Mouse (Mus musculus) lung, embryonic 15.5 days (tissue): ENCODE data around the gene Tex52. TPM values are rescaled to one million over a fixed set of nuclear protein-coding genes. Genes with fewer than 3 reads are reported as not detected.

Experiments
- polyA plus RNA-seq: library from polyadenylated mRNA; unstranded; fragments of >200 nt; fragmentation: Nextera tagmentation; extraction: Ambion mirVana; gene quantifications from 2 replicates; pipeline ENCODE4 v1.2.1, GENCODE M21; 2015

The Tex52 gene
- polyA plus RNA-seq, 1 experiment from 2014 or later: 0.22 TPM

Other genes starting within 250 kb of the Tex52 start
- gene Tspan9, start 231.9 kb upstream of the Tex52 start, polyA plus RNA-seq: 128 and 130 TPM in 2 replicates
- 5.1 and 5.6 TPM in 2 replicates for gene Tead4, start 74.6 kb upstream of the Tex52 start, polyA plus RNA-seq
- 16.6 and 21.6 TPM in 2 replicates for gene Tulp3, start 19.6 kb upstream of the Tex52 start, polyA plus RNA-seq
- gene Rhno1, start 12.5 kb upstream of the Tex52 start, polyA plus RNA-seq: 125 TPM in 2 replicates
- 37.7 and 41.1 TPM in 2 replicates for gene Foxm1, start 12.5 kb upstream of the Tex52 start, polyA plus RNA-seq
- not detected in 2 replicates for gene Gm44596, start within 50 bp of the Tex52 start, polyA plus RNA-seq
- 3.0 and 3.7 TPM in 2 replicates for gene Nrip2, start 23.8 kb downstream of the Tex52 start, polyA plus RNA-seq
- 33.4 and 33.7 TPM in 2 replicates for gene Itfg2, start 49.5 kb downstream of the Tex52 start, polyA plus RNA-seq
- gene Fkbp4, start 63.2 kb downstream of the Tex52 start, polyA plus RNA-seq: 470 and 477 TPM in 2 replicates
- gene Pzp, start 151.3 kb downstream of the Tex52 start, polyA plus RNA-seq: 0.25 and 2.0 TPM in 2 replicates
- 2.4 and 2.8 TPM in 2 replicates for gene A2ml1, start 206.2 kb downstream of the Tex52 start, polyA plus RNA-seq
- not detected in 2 replicates for gene Klrb1a, start 248.1 kb downstream of the Tex52 start, polyA plus RNA-seq